Mouse (Mus musculus) G1E (cell line): ENCODE results near the gene Psmd12. TPM values are rescaled to one million over a fixed set of nuclear protein-coding genes. Genes with fewer than 3 reads are reported as not detected.
"Not testable (repeated sequence)": the region's sequence is repeated elsewhere in the genome, so short reads cannot be mapped to it uniquely, and the experiment has no call there.

Source experiments
- ATAC-seq: 2 replicates; pipeline ENCODE4 v1.8.0; 2016; ENCODE audit warnings: mild to moderate bottlenecking; ENCODE audit not compliant: insufficient number of reproducible peaks, poor library complexity, low FRiP score, severe bottlenecking; ENCODE audit errors: extremely low read depth
- DNase-seq: peaks from one replicate; pipeline ENCODE4 v3.0.0; 2012; ENCODE audit warnings: low spot score
- H3K27me3 ChIP-seq: 2 replicates; pipeline ENCODE4 v1.6.1; 2012; ENCODE audit warnings: mild to moderate bottlenecking, low read length, inconsistent platforms; ENCODE audit not compliant: insufficient read depth
- H3K36me3 ChIP-seq: replicated peaks from 2 replicates; pipeline ENCODE3; 2012; ENCODE audit warnings: mild to moderate bottlenecking, inconsistent platforms
- H3K4me1 ChIP-seq: 2 replicates; pipeline ENCODE4 v1.6.1; 2012; ENCODE audit warnings: low read depth, low read length, inconsistent platforms, mixed read lengths; ENCODE audit not compliant: insufficient read depth
- H3K4me3 ChIP-seq: 2 replicates; pipeline ENCODE4 v1.5.1; 2012; ENCODE audit warnings: low read depth, mild to moderate bottlenecking, inconsistent platforms, low read length, moderate library complexity, mixed read lengths
- H3K9me3 ChIP-seq: replicated peaks from 2 replicates; pipeline ENCODE4 v1.6.1; 2012; ENCODE audit warnings: inconsistent platforms
- CTCF ChIP-seq: IDR thresholded peaks from 2 replicates; pipeline ENCODE4 v1.5.1; 2012; ENCODE audit warnings: low read depth, low read length, inconsistent platforms, mixed read lengths
- GATA1 ChIP-seq: IDR thresholded peaks from 2 replicates; pipeline ENCODE4 v1.6.1; 2012; ENCODE audit warnings: borderline replicate concordance, low read length, inconsistent platforms, mixed read lengths
- GATA2 ChIP-seq: IDR thresholded peaks from 2 replicates; pipeline ENCODE4 v1.6.1; 2012; ENCODE audit warnings: low read depth, low read length, inconsistent platforms, borderline replicate concordance
- POLR2AphosphoS5 ChIP-seq: IDR thresholded peaks from 2 replicates; pipeline ENCODE4 v1.6.1; 2012; ENCODE audit warnings: low read depth, low read length, inconsistent platforms; ENCODE audit not compliant: insufficient replicate concordance
- TAL1 ChIP-seq: conservative IDR thresholded peaks from 2 replicates; pipeline ENCODE4 v1.6.1; 2012; ENCODE audit warnings: low read depth, low read length, inconsistent platforms, mixed read lengths
- polyA plus RNA-seq: library from polyadenylated mRNA; stranded (reverse); fragments of >175 nt; gene quantifications from 2 replicates; pipeline ENCODE4 v1.2.3, GENCODE M21; 2012
- total RNA-seq, 2 experiments: library from RNA; stranded (forward) in 1 of 2; stranded (reverse) in 1 of 2; fragments of 200-1000 nt in 1 of 2; fragments of >200 nt in 1 of 2; fragmentation: Nextera tagmentation in 1 of 2; gene quantifications; 2 replicates each; pipeline ENCODE4 v1.2.3; 2014 to 2017

Gene Psmd12
- total and polyA plus RNA-seq, 3 experiments, result 39.1 to 121 (median 77.4) TPM

GRCm38 (mm10) chr11:107510362-107511269, 31.3 kb downstream of the Psmd12 start:
- TF ChIP-seq GATA2 (no peak), CTCF (no peak), POLR2AphosphoS5 (no peak), TAL1 (no peak), GATA1 (no peak)
- ATAC-seq (peak; percentile 74), DNase-seq (peak; percentile 11)
- no peaks in the 10 kb centered on the region for H3K36me3 ChIP-seq
- no peaks in the 10 kb centered on the region for H3K9me3 ChIP-seq
- H3K4me3 ChIP-seq, result no peak overlapping the region; the same call in 1 of the 2 replicates
- peaks cover 26% of the 10 kb centered on the region for H3K27me3 ChIP-seq
- H3K4me1 ChIP-seq, result peaks cover 13% of the 10 kb centered on the region

- peaks cover 26% of the 10 kb centered on the region for H3K27me3 ChIP-seq
- ATAC-seq, H3K9me3 ChIP-seq, H3K36me3 ChIP-seq, DNase-seq, H3K4me3 ChIP-seq: not testable (repeated sequence)
- H3K4me1 ChIP-seq, result peaks cover 13% of the 10 kb centered on the region
- TF ChIP-seq CTCF, result peak; percentile 83
These were observed 32.7 kb downstream of the Psmd12 start for GRCm38 (mm10) chr11:107511954-107512353.

- TF ChIP-seq GATA1, result no peak
- no peak for ATAC-seq
- H3K36me3 ChIP-seq, result no peaks in the 10 kb centered on the region
These were observed 33.8 kb downstream of the Psmd12 start for GRCm38 (mm10) chr11:107513047-107513446.

GRCm38 (mm10) chr11:107516387-107516786, 37.1 kb downstream of the Psmd12 start:
- H3K36me3 ChIP-seq, result no peaks in the 10 kb centered on the region
- H3K9me3 ChIP-seq, result no peaks in the 10 kb centered on the region
- no peak overlapping the region for H3K4me3 ChIP-seq
- DNase-seq (no peak), ATAC-seq (no peak)
- H3K4me1 ChIP-seq, result 0 out of 2 replicates have a peak, but pooled peaks cover 2% of the 10 kb centered on the region
- TF ChIP-seq CTCF (no peak), GATA1 (no peak), TAL1 (no peak), GATA2 (no peak), POLR2AphosphoS5 (no peak)
- peaks cover 23% of the 10 kb centered on the region for H3K27me3 ChIP-seq

More at GRCm38 (mm10) chr11:107513047-107513446, 33.8 kb downstream of the Psmd12 start:
- Histone ChIP-seq H3K4me1 (peaks cover 13% of the 10 kb centered on the region), H3K4me3 (no peak overlapping the region), H3K27me3 (peaks cover 26% of the 10 kb centered on the region), H3K9me3 (no peaks in the 10 kb centered on the region)
- no peak for DNase-seq

GRCm38 (mm10) chr11:107518645-107519429, 39.6 kb downstream of the Psmd12 start:
- peaks cover 17% of the 10 kb centered on the region for H3K27me3 ChIP-seq
- H3K4me1 ChIP-seq, result no peaks in the 10 kb centered on the region
- DNase-seq (no peak), ATAC-seq (no peak)
- H3K36me3 ChIP-seq, result no peaks in the 10 kb centered on the region
- H3K4me3 ChIP-seq, result no peak overlapping the region
- H3K9me3 ChIP-seq, result no peaks in the 10 kb centered on the region
- TF ChIP-seq CTCF (no peak), GATA1 (no peak), GATA2 (no peak), POLR2AphosphoS5 (no peak), TAL1 (no peak)

- Histone ChIP-seq H3K36me3 (no peaks in the 10 kb centered on the region), H3K4me1 (no peaks in the 10 kb centered on the region), H3K9me3 (no peaks in the 10 kb centered on the region), H3K27me3 (peaks cover 26% of the 10 kb centered on the region), H3K4me3 (no peak overlapping the region)
- DNase-seq, result no peak
- TF ChIP-seq TAL1 (no peak), GATA2 (no peak)
- no peak for ATAC-seq
These were observed 41.9 kb downstream of the Psmd12 start for GRCm38 (mm10) chr11:107521153-107521552.
